26 mouse cellular contexts compared by ENCODE assay signal in genomic region chr17:57243650-57244370, GRCm38 (mm10). TPM values are rescaled to one million over a fixed set of nuclear protein-coding genes. Genes with fewer than 3 reads are reported as not detected.
DNase-seq lines count a peak whose midpoint lies in the region; ATAC-seq and TF ChIP-seq lines count a peak whose summit lies in the region.
"Had no signal": no experiment of that assay in that cellular context is flagged by ENCODE, and none has a peak within 500 bp of the region (broad histone marks: within the 10 kb centered on the region; RNA-seq: fewer than 3 reads in every experiment).

No protein-coding gene starts in this region.

- TF ChIP-seq RAD21 in MEL (IDR thresholded peaks at IDR 0.05; ENCODE audit: low read depth, low read length), result no peak

- no peak for ATAC-seq in forebrain, embryonic 12.5 days (ENCODE audit: low FRiP score)
- no peak for ATAC-seq in forebrain, embryonic 14.5 days
- no peak for ATAC-seq in liver, postnatal 0 days
- ATAC-seq in liver, embryonic 12.5 days, result no peak
- ATAC-seq: forebrain, embryonic 16.5 days; Patski had no signal

- no peak overlapping the region for H3K4me2 ChIP-seq in forebrain, embryonic 12.5 days
- H3K4me2 ChIP-seq in forebrain, embryonic 14.5 days (ENCODE audit: low read length), result no peak overlapping the region
- H3K4me2 ChIP-seq in liver, postnatal 0 days (ENCODE audit: low read depth, low read length), result no peak overlapping the region
- H3K4me2 ChIP-seq in liver, embryonic 12.5 days, result no peak overlapping the region
- H3K4me2 ChIP-seq: embryonic facial prominence, embryonic 12.5 days; embryonic facial prominence, embryonic 15.5 days; heart, embryonic 13.5 days; hindbrain, embryonic 12.5 days; hindbrain, embryonic 15.5 days had no signal

- H3K27me3 ChIP-seq in forebrain, embryonic 12.5 days, result no peaks in the 10 kb centered on the region
- no peaks in the 10 kb centered on the region for H3K27me3 ChIP-seq in forebrain, embryonic 14.5 days (replicated peaks; ENCODE audit: control insufficient read depth, insufficient read depth, low read length)
- H3K27me3 ChIP-seq in liver, postnatal 0 days (ENCODE audit: insufficient read depth, low read length), result no peaks in the 10 kb centered on the region
- no peaks in the 10 kb centered on the region for H3K27me3 ChIP-seq in liver, embryonic 12.5 days (replicated peaks)
- no peaks in the 10 kb centered on the region for H3K27me3 ChIP-seq in MEL (ENCODE audit: control insufficient read depth in 1 of 2, insufficient read depth in 2 of 2, low read length in 2 of 2)
- H3K27me3 ChIP-seq: embryonic facial prominence, embryonic 12.5 days; embryonic facial prominence, embryonic 15.5 days; heart, embryonic 13.5 days; hindbrain, embryonic 12.5 days; hindbrain, embryonic 15.5 days; Patski had no signal

- peaks cover 7% of the 10 kb centered on the region for H3K79me2 ChIP-seq in MEL (ENCODE audit: control insufficient read depth, insufficient read depth, low read length, poor library complexity)

- TF ChIP-seq POLR2A in MEL (IDR thresholded peaks at IDR 0.05; ENCODE audit: control insufficient read depth in 1 of 2, insufficient read depth in 1 of 2, low read depth in 1 of 2, low read length in 2 of 2, poor library complexity in 1 of 2), result no peak

- WGBS in forebrain, embryonic 12.5 days, result 82% methylated on average over 10 of the region's 10 CpGs
- 83% methylated on average over 10 of the region's 10 CpGs for WGBS in forebrain, embryonic 14.5 days
- WGBS in liver, postnatal 0 days (ENCODE audit: insufficient replicate concordance), result 61% methylated on average over 10 of the region's 10 CpGs
- 64% methylated on average over 10 of the region's 10 CpGs for WGBS in liver, embryonic 12.5 days (ENCODE audit: insufficient replicate concordance)

- no peak overlapping the region for H3K27ac ChIP-seq in forebrain, embryonic 12.5 days
- no peak overlapping the region for H3K27ac ChIP-seq in forebrain, embryonic 14.5 days (ENCODE audit: low read depth, low read length)
- no peak overlapping the region for H3K27ac ChIP-seq in liver, postnatal 0 days (ENCODE audit: low read depth)
- H3K27ac ChIP-seq in liver, embryonic 12.5 days, result no peak overlapping the region
- peak overlapping the region; percentile 42; the same call in 1 of the 2 replicates for H3K27ac ChIP-seq in MEL (ENCODE audit: control insufficient read depth, low read depth, low read length)
- H3K27ac ChIP-seq: embryonic facial prominence, embryonic 12.5 days; embryonic facial prominence, embryonic 15.5 days; heart, adult 2 months; heart, embryonic 10.5 days; heart, embryonic 13.5 days; hindbrain, embryonic 12.5 days; hindbrain, embryonic 15.5 days had no signal

- H3K9ac ChIP-seq in forebrain, embryonic 12.5 days, result 0 out of 2 replicates have a peak overlapping the region, but pooled peaks have one; percentile 17
- H3K9ac ChIP-seq in forebrain, embryonic 14.5 days (ENCODE audit: low read length), result no peak overlapping the region
- H3K9ac ChIP-seq in liver, postnatal 0 days (replicated peaks), result 0 out of 2 replicates have a peak overlapping the region, but pooled peaks have one; percentile 11
- no peak overlapping the region for H3K9ac ChIP-seq in liver, embryonic 12.5 days
- H3K9ac ChIP-seq in MEL (ENCODE audit: control insufficient read depth, low read depth, low read length, poor library complexity, severe bottlenecking), result no peak overlapping the region
- H3K9ac ChIP-seq: embryonic facial prominence, embryonic 12.5 days; embryonic facial prominence, embryonic 15.5 days; heart, embryonic 13.5 days; hindbrain, embryonic 12.5 days; hindbrain, embryonic 15.5 days had no signal

- peaks cover 34% of the 10 kb centered on the region for H3K36me3 ChIP-seq in forebrain, embryonic 12.5 days (replicated peaks)
- H3K36me3 ChIP-seq in forebrain, embryonic 14.5 days (ENCODE audit: control insufficient read depth, insufficient read depth, low read length), result peaks cover 23% of the 10 kb centered on the region
- H3K36me3 ChIP-seq in liver, postnatal 0 days (replicated peaks; ENCODE audit: insufficient read depth, low read length), result peaks cover 12% of the 10 kb centered on the region
- H3K36me3 ChIP-seq in liver, embryonic 12.5 days, result peaks cover 39% of the 10 kb centered on the region
- peaks cover 0 to 11% of the 10 kb centered on the region in 2 experiments; a peak in 2 of 4 replicates for H3K36me3 ChIP-seq in MEL (ENCODE audit: control insufficient read depth in 1 of 2, insufficient read depth in 2 of 2, low read length in 2 of 2)

- no peak overlapping the region for H3K4me3 ChIP-seq in forebrain, embryonic 12.5 days (replicated peaks)
- no peak overlapping the region for H3K4me3 ChIP-seq in forebrain, embryonic 14.5 days (ENCODE audit: low read depth, low read length)
- H3K4me3 ChIP-seq in liver, postnatal 0 days (ENCODE audit: low read depth, low read length), result no peak overlapping the region
- no peak overlapping the region for H3K4me3 ChIP-seq in liver, embryonic 12.5 days
- no peak overlapping the region for H3K4me3 ChIP-seq in MEL (ENCODE audit: control insufficient read depth in 1 of 2, insufficient read depth in 1 of 2, low read depth in 2 of 2, low read length in 2 of 2)
- H3K4me3 ChIP-seq: embryonic facial prominence, embryonic 12.5 days; embryonic facial prominence, embryonic 15.5 days; heart, adult 2 months; heart, embryonic 10.5 days; heart, embryonic 13.5 days; hindbrain, embryonic 12.5 days; hindbrain, embryonic 15.5 days had no signal

- intact Hi-C loops in heart, postnatal 25 days (cut with DNase I), result no loop called here

- H3K4me1 ChIP-seq in forebrain, embryonic 12.5 days, result peaks cover 18% of the 10 kb centered on the region
- H3K4me1 ChIP-seq in forebrain, embryonic 14.5 days (ENCODE audit: control insufficient read depth, insufficient read depth, low read length), result peaks cover 10% of the 10 kb centered on the region
- H3K4me1 ChIP-seq in liver, postnatal 0 days (ENCODE audit: insufficient read depth), result peaks cover 17% of the 10 kb centered on the region
- H3K4me1 ChIP-seq in liver, embryonic 12.5 days, result peaks cover 24% of the 10 kb centered on the region
- H3K4me1 ChIP-seq in MEL (ENCODE audit: control insufficient read depth in 1 of 2, insufficient read depth in 2 of 2, low read length in 2 of 2), result peaks cover 0 to 15% of the 10 kb centered on the region in 2 experiments; a peak in 2 of 4 replicates

- H3K9me3 ChIP-seq in forebrain, embryonic 12.5 days, result no peaks in the 10 kb centered on the region
- H3K9me3 ChIP-seq in forebrain, embryonic 14.5 days (replicated peaks; ENCODE audit: control insufficient read depth, low read length), result no peaks in the 10 kb centered on the region
- H3K9me3 ChIP-seq in liver, postnatal 0 days (ENCODE audit: low read length), result no peaks in the 10 kb centered on the region
- H3K9me3 ChIP-seq in liver, embryonic 12.5 days (replicated peaks), result no peaks in the 10 kb centered on the region
- no peaks in the 10 kb centered on the region for H3K9me3 ChIP-seq in MEL (replicated peaks; ENCODE audit: insufficient read depth, low read length)
- H3K9me3 ChIP-seq: embryonic facial prominence, embryonic 15.5 days; heart, embryonic 10.5 days; heart, embryonic 13.5 days; hindbrain, embryonic 12.5 days; hindbrain, embryonic 15.5 days had no signal

- no peak for DNase-seq in forebrain, embryonic 14.5 days (ENCODE audit: low spot score)
- peak; percentile 87 for DNase-seq in heart, adult 11 months
- no peak for DNase-seq in heart, postnatal 25 days (ENCODE audit: low spot score)
- DNase-seq in liver, postnatal 0 days, result no peak
- peak; percentile 62 for DNase-seq in MEL (ENCODE audit: low read depth, low spot score)
- DNase-seq in adrenal gland, adult 8-10 months, result no peak
- DNase-seq: adrenal gland, postnatal 14 days; cerebellum, adult 11 months; cerebellum, adult 2 months; cerebellum, adult 9-11 months; cerebellum, postnatal 25 days; heart, adult 2 months; heart, postnatal 14 days had no signal

- no peak for TF ChIP-seq CTCF in liver, postnatal 0 days (IDR thresholded peaks at IDR 0.05; ENCODE audit: low read depth)
- TF ChIP-seq CTCF in MEL (IDR thresholded peaks at IDR 0.05 in 2 of 3, conservative IDR thresholded peaks at IDR 0.05 in 1 of 3; ENCODE audit: control insufficient read depth in 1 of 3, insufficient read depth in 1 of 3, low read depth in 2 of 3, low read length in 3 of 3, poor library complexity in 1 of 3, severe bottlenecking in 1 of 3), result no peak

- no peak for TF ChIP-seq EP300 in liver, postnatal 0 days (IDR thresholded peaks at IDR 0.05; ENCODE audit: low read depth)
- TF ChIP-seq EP300 in MEL (IDR thresholded peaks at IDR 0.05; ENCODE audit: low read depth in 1 of 2, low read length in 2 of 2), result peak; percentile 35 to 42; a peak in 3 of 4 replicates

RNA-seq across cellular contexts. Expression of gene Gpr108, which starts 4.4 kb away (rescaled TPM):
- 20.1 and 20.9 TPM in 2 replicates for polyA plus RNA-seq in forebrain, embryonic 12.5 days (2016; fragmentation: Nextera tagmentation; extraction: Ambion mirVana)
- polyA plus RNA-seq in forebrain, embryonic 14.5 days (2014; fragmentation: Nextera tagmentation; extraction: Ambion mirVana), result 19.3 and 19.6 TPM in 2 replicates
- total RNA-seq in heart, postnatal 25 days (2021), result 10 to 100 TPM; 26.1 to 29.5 TPM
- 9.0 and 9.2 TPM in 2 replicates for polyA plus RNA-seq in liver, postnatal 0 days (2015; fragmentation: Nextera tagmentation; extraction: Ambion mirVana)
- polyA plus RNA-seq in liver, embryonic 12.5 days (2016; fragmentation: Nextera tagmentation; extraction: Ambion mirVana), result 18.2 and 18.4 TPM in 2 replicates
- total RNA-seq in MEL (2012; rRNA removed), result 21.8 and 22.1 TPM in 2 replicates
- polyA plus RNA-seq in MEL (2012; ENCODE audit: insufficient read depth in 1 of 2, insufficient read length in 2 of 2, low read depth in 1 of 2, low replicate concordance in 2 of 2, missing spikeins in 1 of 2), result 10 to 100 TPM in 1 of 2 experiments, not detected in 1; 35.9 TPM
- total RNA-seq in adrenal gland, adult 8-10 months (2022), result 100 to 1,000 TPM in 3 of 4 experiments, 10 to 100 TPM in 1; 98.6 to 107 (median 102) TPM

RNA-seq across cellular contexts. Expression of gene Trip10, which starts 5.4 kb away (rescaled TPM):
- polyA plus RNA-seq in forebrain, embryonic 12.5 days (2016; fragmentation: Nextera tagmentation; extraction: Ambion mirVana), result 26.2 and 27.1 TPM in 2 replicates
- 10.4 and 11.8 TPM in 2 replicates for polyA plus RNA-seq in forebrain, embryonic 14.5 days (2014; fragmentation: Nextera tagmentation; extraction: Ambion mirVana)
- 100 to 1,000 TPM in 1 of 2 experiments, 10 to 100 TPM in 1; 90.6 to 107 TPM for total RNA-seq in heart, postnatal 25 days (2021)
- 9.3 TPM in 2 replicates for polyA plus RNA-seq in liver, postnatal 0 days (2015; fragmentation: Nextera tagmentation; extraction: Ambion mirVana)
- 14.7 and 15.3 TPM in 2 replicates for polyA plus RNA-seq in liver, embryonic 12.5 days (2016; fragmentation: Nextera tagmentation; extraction: Ambion mirVana)
- 8.9 and 10.9 TPM in 2 replicates for total RNA-seq in MEL (2012; rRNA removed)
- polyA plus RNA-seq in MEL (2012; ENCODE audit: insufficient read depth in 1 of 2, insufficient read length in 2 of 2, low read depth in 1 of 2, low replicate concordance in 2 of 2, missing spikeins in 1 of 2), result 10 to 100 TPM in 1 of 2 experiments, not detected in 1; 20.8 TPM
- total RNA-seq in adrenal gland, adult 8-10 months (2022), result 10 to 100 TPM; 57.1 to 89.6 (median 72.8) TPM

RNA-seq across cellular contexts. Expression of gene C3, which starts 15.9 kb away (rescaled TPM):
- polyA plus RNA-seq in forebrain, embryonic 12.5 days (2016; fragmentation: Nextera tagmentation; extraction: Ambion mirVana), result 0.04 and 0.14 TPM in 2 replicates
- polyA plus RNA-seq in forebrain, embryonic 14.5 days (2014; fragmentation: Nextera tagmentation; extraction: Ambion mirVana), result 0.71 and 0.90 TPM in 2 replicates
- 10 to 100 TPM; 47.1 to 80.7 TPM for total RNA-seq in heart, postnatal 25 days (2021)
- polyA plus RNA-seq in liver, postnatal 0 days (2015; fragmentation: Nextera tagmentation; extraction: Ambion mirVana), result 1,136 and 1,364 TPM in 2 replicates
- polyA plus RNA-seq in liver, embryonic 12.5 days (2016; fragmentation: Nextera tagmentation; extraction: Ambion mirVana), result 95.1 and 100 TPM in 2 replicates
- 0.35 and 0.59 TPM in 2 replicates for total RNA-seq in MEL (2012; rRNA removed)
- 1 to 10 TPM in 1 of 2 experiments, not detected in 1; 3.2 TPM for polyA plus RNA-seq in MEL (2012; ENCODE audit: insufficient read depth in 1 of 2, insufficient read length in 2 of 2, low read depth in 1 of 2, low replicate concordance in 2 of 2, missing spikeins in 1 of 2)
- total RNA-seq in adrenal gland, adult 8-10 months (2022), result 1,000 to 10,000 TPM in 1 of 4 experiments, 100 to 1,000 TPM in 1, 10 to 100 TPM in 2; 36.4 to 1,135 (median 245) TPM
- polyA plus RNA-seq: forebrain, embryonic 11.5 days had no signal

RNA-seq across cellular contexts. Expression of gene Vav1, which starts 35.1 kb away (rescaled TPM):
- 1.2 and 1.4 TPM in 2 replicates for polyA plus RNA-seq in forebrain, embryonic 12.5 days (2016; fragmentation: Nextera tagmentation; extraction: Ambion mirVana)
- 0.95 and 1.2 TPM in 2 replicates for polyA plus RNA-seq in forebrain, embryonic 14.5 days (2014; fragmentation: Nextera tagmentation; extraction: Ambion mirVana)
- 1 to 10 TPM; 1.5 to 1.7 TPM for total RNA-seq in heart, postnatal 25 days (2021)
- 13.1 and 14.1 TPM in 2 replicates for polyA plus RNA-seq in liver, postnatal 0 days (2015; fragmentation: Nextera tagmentation; extraction: Ambion mirVana)
- polyA plus RNA-seq in liver, embryonic 12.5 days (2016; fragmentation: Nextera tagmentation; extraction: Ambion mirVana), result 14.2 and 14.3 TPM in 2 replicates
- 81.8 and 86.7 TPM in 2 replicates for total RNA-seq in MEL (2012; rRNA removed)
- 10 to 100 TPM in 1 of 2 experiments, not detected in 1; 99.6 TPM for polyA plus RNA-seq in MEL (2012; ENCODE audit: insufficient read depth in 1 of 2, insufficient read length in 2 of 2, low read depth in 1 of 2, low replicate concordance in 2 of 2, missing spikeins in 1 of 2)
- total RNA-seq in adrenal gland, adult 8-10 months (2022), result 1 to 10 TPM; 3.0 to 6.2 (median 4.1) TPM
- polyA plus RNA-seq: Patski had no signal

RNA-seq across cellular contexts. Expression of gene Tnfsf14, which starts 49.8 kb away (rescaled TPM):
- 0.13 TPM in 1 of 2 replicates, not detected in the other for polyA plus RNA-seq in forebrain, embryonic 12.5 days (2016; fragmentation: Nextera tagmentation; extraction: Ambion mirVana)
- not detected in 2 replicates for polyA plus RNA-seq in forebrain, embryonic 14.5 days (2014; fragmentation: Nextera tagmentation; extraction: Ambion mirVana)
- not detected for total RNA-seq in heart, postnatal 25 days (2021)
- 1.7 and 1.9 TPM in 2 replicates for polyA plus RNA-seq in liver, postnatal 0 days (2015; fragmentation: Nextera tagmentation; extraction: Ambion mirVana)
- polyA plus RNA-seq in liver, embryonic 12.5 days (2016; fragmentation: Nextera tagmentation; extraction: Ambion mirVana), result 1.6 and 1.7 TPM in 2 replicates
- not detected in 2 replicates for total RNA-seq in MEL (2012; rRNA removed)
- polyA plus RNA-seq in MEL (2012; ENCODE audit: insufficient read depth in 1 of 2, insufficient read length in 2 of 2, low read depth in 1 of 2, low replicate concordance in 2 of 2, missing spikeins in 1 of 2), result not detected
- under 1 TPM in 2 of 4 experiments, not detected in 2; 0.16 to 0.17 TPM for total RNA-seq in adrenal gland, adult 8-10 months (2022)
- total RNA-seq: gastrocnemius, adult 8-10 months had no signal
- polyA plus RNA-seq: cerebellum, adult 2 months; forebrain, embryonic 16.5 days; hindbrain, embryonic 12.5 days; intestine, embryonic 14.5 days; Patski had no signal

Comparison
In these comparisons a context has a peak if more than half of its experiments do, and no peak if none do; other contexts are left out.
1. H3K9ac ChIP-seq: peak in forebrain, embryonic 12.5 days (single experiment) and liver, postnatal 0 days (single experiment); none in forebrain, embryonic 14.5 days (single experiment), liver, embryonic 12.5 days (single experiment) and MEL (single experiment).
2. DNase-seq: peak in heart, adult 11 months (single experiment) and MEL (single experiment); none in forebrain, embryonic 14.5 days (single experiment), heart, postnatal 25 days (single experiment), liver, postnatal 0 days (single experiment) and adrenal gland, adult 8-10 months (single experiment).
3. RNA of gene C3, which starts 15.9 kb away (polyA plus RNA-seq): 1,136 to 1,364 TPM in liver, postnatal 0 days and 95.1 to 100 TPM in liver, embryonic 12.5 days; 3.2 TPM in MEL, 0.71 to 0.90 TPM in forebrain, embryonic 14.5 days and 0.04 to 0.14 TPM in forebrain, embryonic 12.5 days; every median in the first group is over 10 times any median in the second.